ENCODE assay signal across 10 mouse cellular contexts in genomic region chr1:120795245-120795644, GRCm38 (mm10).
DNase-seq lines count a peak whose midpoint lies in the region; ATAC-seq and TF ChIP-seq lines count a peak whose summit lies in the region.
"Had no signal": no experiment of that assay in that cellular context is flagged by ENCODE, and none has a peak within 500 bp of the region (broad histone marks: within the 10 kb centered on the region; RNA-seq: fewer than 3 reads in every experiment).

No protein-coding gene starts in this region.

- H3K4me2 ChIP-seq in lung, embryonic 16.5 days (ENCODE audit: low read depth, low read length) = peak overlapping the region; percentile 30; the same call in 1 of the 2 replicates
- H3K4me2 ChIP-seq in liver, postnatal 0 days (ENCODE audit: low read depth, low read length) = no peak overlapping the region
- H3K4me2 ChIP-seq: hindbrain, embryonic 15.5 days; midbrain, embryonic 15.5 days had no signal

- TF ChIP-seq EP300 in liver, postnatal 0 days (IDR thresholded peaks at IDR 0.05; ENCODE audit: low read depth) = no peak

- TF ChIP-seq POLR2A in lung, adult 2 months (IDR thresholded peaks at IDR 0.05; ENCODE audit: borderline replicate concordance, extremely low read depth, low read depth, low read length) = no peak

- H3K27me3 ChIP-seq in lung, embryonic 16.5 days (ENCODE audit: control insufficient read depth, insufficient read depth, low read depth, low read length) = no peaks in the 10 kb centered on the region
- H3K27me3 ChIP-seq in liver, postnatal 0 days (ENCODE audit: insufficient read depth, low read length) = no peaks in the 10 kb centered on the region
- H3K27me3 ChIP-seq: hindbrain, embryonic 15.5 days; midbrain, embryonic 15.5 days had no signal

- no peak overlapping the region for H3K4me3 ChIP-seq in lung, embryonic 16.5 days (ENCODE audit: low read length)
- H3K4me3 ChIP-seq in lung, adult 2 months (replicated peaks; ENCODE audit: extremely low read depth, low read depth, low read length) = no peak overlapping the region
- no peak overlapping the region for H3K4me3 ChIP-seq in liver, postnatal 0 days (ENCODE audit: low read depth, low read length)
- H3K4me3 ChIP-seq: hindbrain, embryonic 15.5 days; midbrain, embryonic 15.5 days had no signal

- H3K9me3 ChIP-seq in lung, embryonic 16.5 days (ENCODE audit: control insufficient read depth, low read length) = no peaks in the 10 kb centered on the region
- no peaks in the 10 kb centered on the region for H3K9me3 ChIP-seq in liver, postnatal 0 days (ENCODE audit: low read length)
- H3K9me3 ChIP-seq: hindbrain, embryonic 15.5 days; midbrain, embryonic 15.5 days had no signal

- DNase-seq in cerebellum, adult 9-10 months = peak; percentile 4
- no peak for DNase-seq in cerebellum, adult 8-10 months
- DNase-seq in lung, adult 2 months = no peak
- peak; percentile 43 to 64 for DNase-seq in layer of hippocampus, postnatal 10 days (ENCODE audit: low spot score in 2 of 2)
- DNase-seq in right cerebral cortex, postnatal 14 days = peak; percentile 31
- DNase-seq in liver, postnatal 0 days = no peak
- no peak for DNase-seq in adrenal gland, adult 2 months

- no peak overlapping the region for H3K9ac ChIP-seq in lung, embryonic 16.5 days (ENCODE audit: low read length)
- H3K9ac ChIP-seq in liver, postnatal 0 days (replicated peaks) = no peak overlapping the region
- H3K9ac ChIP-seq: hindbrain, embryonic 15.5 days; midbrain, embryonic 15.5 days had no signal

- 57% methylated on average over 14 of the region's 14 CpGs for WGBS in lung, embryonic 16.5 days
- WGBS in lung, adult 2 months = 59% methylated on average over 14 of the region's 14 CpGs
- WGBS in liver, postnatal 0 days (ENCODE audit: insufficient replicate concordance) = 71% methylated on average over 14 of the region's 14 CpGs

- TF ChIP-seq CTCF in lung, adult 2 months (IDR thresholded peaks at IDR 0.05; ENCODE audit: insufficient read depth, low read length) = no peak
- no peak for TF ChIP-seq CTCF in liver, postnatal 0 days (IDR thresholded peaks at IDR 0.05; ENCODE audit: low read depth)

- no peaks in the 10 kb centered on the region for H3K4me1 ChIP-seq in lung, embryonic 16.5 days (replicated peaks; ENCODE audit: control insufficient read depth, insufficient read depth, low read length)
- H3K4me1 ChIP-seq in lung, adult 2 months (ENCODE audit: control insufficient read depth, insufficient read depth, low read length) = no peaks in the 10 kb centered on the region
- no peaks in the 10 kb centered on the region for H3K4me1 ChIP-seq in liver, postnatal 0 days (ENCODE audit: insufficient read depth)
- H3K4me1 ChIP-seq: hindbrain, embryonic 15.5 days; midbrain, embryonic 15.5 days had no signal

- H3K27ac ChIP-seq in lung, embryonic 16.5 days (ENCODE audit: low read length) = no peak overlapping the region
- H3K27ac ChIP-seq in liver, postnatal 0 days (ENCODE audit: low read depth) = no peak overlapping the region
- H3K27ac ChIP-seq: hindbrain, embryonic 15.5 days; midbrain, embryonic 15.5 days had no signal

- no peak for ATAC-seq in lung, embryonic 16.5 days (ENCODE audit: low read depth)
- ATAC-seq in liver, postnatal 0 days = no peak
- ATAC-seq: midbrain, embryonic 15.5 days had no signal

- no peaks in the 10 kb centered on the region for H3K36me3 ChIP-seq in lung, embryonic 16.5 days (ENCODE audit: control insufficient read depth, insufficient read depth, low read length)
- no peaks in the 10 kb centered on the region for H3K36me3 ChIP-seq in liver, postnatal 0 days (replicated peaks; ENCODE audit: insufficient read depth, low read length)
- H3K36me3 ChIP-seq: hindbrain, embryonic 15.5 days; midbrain, embryonic 15.5 days had no signal

Comparison
In these comparisons a context has a peak if more than half of its experiments do, and no peak if none do; other contexts are left out.
1. DNase-seq: peak in cerebellum, adult 9-10 months (single experiment), layer of hippocampus, postnatal 10 days (2 of 2) and right cerebral cortex, postnatal 14 days (single experiment); none in cerebellum, adult 8-10 months (single experiment), lung, adult 2 months (single experiment), liver, postnatal 0 days (single experiment) and adrenal gland, adult 2 months (single experiment).